ENCODE assay signal across 15 mouse cellular contexts in the genomic region with DNA sequence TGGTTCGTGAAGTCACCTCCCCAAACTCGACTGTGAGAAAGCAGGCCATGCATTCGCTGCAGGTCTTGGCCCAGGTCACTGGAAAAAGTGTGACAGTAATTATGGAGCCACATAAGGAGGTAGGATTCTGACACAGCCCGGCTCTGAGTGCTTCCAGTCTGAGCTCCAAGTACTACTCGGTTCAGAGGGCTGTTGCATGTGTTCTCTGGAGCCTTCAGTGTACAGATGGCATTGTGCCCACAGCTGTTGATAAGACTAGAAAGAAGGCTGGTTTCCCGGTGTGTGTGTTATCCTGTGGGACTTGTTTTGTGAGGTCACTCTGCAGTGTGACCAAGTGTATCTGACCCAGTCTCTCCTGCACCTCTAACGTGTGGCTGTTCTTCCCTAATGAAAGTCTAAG. TPM values are rescaled to one million over a fixed set of nuclear protein-coding genes. Genes with fewer than 3 reads are reported as not detected.
"Had no signal": no experiment of that assay in that cellular context is flagged by ENCODE, and none has a peak within 500 bp of the region (broad histone marks: within the 10 kb centered on the region; RNA-seq: fewer than 3 reads in every experiment).

No protein-coding gene starts in this region.

- H3K27ac ChIP-seq: layer of hippocampus, adult 2 months; limb, embryonic 13.5 days; liver, embryonic 15.5 days; midbrain, embryonic 12.5 days; neural tube, embryonic 13.5 days; stomach, embryonic 15.5 days had no signal

- H3K4me3 ChIP-seq: layer of hippocampus, adult 2 months; limb, embryonic 13.5 days; liver, embryonic 15.5 days; midbrain, embryonic 12.5 days; neural tube, embryonic 13.5 days; stomach, embryonic 15.5 days had no signal

- H3K27me3 ChIP-seq: limb, embryonic 13.5 days; liver, embryonic 15.5 days; midbrain, embryonic 12.5 days; neural tube, embryonic 13.5 days; stomach, embryonic 15.5 days had no signal

- H3K9me3 ChIP-seq: limb, embryonic 13.5 days; liver, embryonic 15.5 days; midbrain, embryonic 12.5 days; neural tube, embryonic 13.5 days; stomach, embryonic 15.5 days had no signal

- H3K4me1 ChIP-seq: limb, embryonic 13.5 days; liver, embryonic 15.5 days; midbrain, embryonic 12.5 days; neural tube, embryonic 13.5 days; stomach, embryonic 15.5 days had no signal

- DNase-seq: kidney, postnatal 10 days; kidney, postnatal 4 days; left cerebral cortex, postnatal 4 days; lung, embryonic 14.5 days; lung, postnatal 14 days; retina, postnatal 1 day; right cerebral cortex, postnatal 4 days; thymus, postnatal 36 days had no signal

RNA-seq across cellular contexts. Expression of a gene that starts 42.6 kb away (rescaled TPM):
- polyA plus RNA-seq: spleen, adult 2 months had no signal
